Comparison of ENCODE assay signal across 22 mouse cellular contexts in genomic region chr4:105879891-105880290, GRCm38 (mm10).
DNase-seq lines count a peak whose midpoint lies in the region; ATAC-seq lines count a peak whose summit lies in the region.
"Had no signal": no experiment of that assay in that cellular context is flagged by ENCODE, and none has a peak within 500 bp of the region (broad histone marks: within the 10 kb centered on the region; RNA-seq: fewer than 3 reads in every experiment).

No protein-coding gene starts in this region.

- H3K27ac ChIP-seq in heart, embryonic 15.5 days = no peak overlapping the region; the same call in 1 of the 2 replicates
- peak overlapping the region; percentile 56 for H3K27ac ChIP-seq in limb, embryonic 10.5 days
- H3K27ac ChIP-seq: forebrain, embryonic 10.5 days; forebrain, embryonic 13.5 days; hindbrain, embryonic 10.5 days; hindbrain, embryonic 13.5 days; intestine, embryonic 15.5 days had no signal

- DNase-seq in heart, adult 8-10 months (ENCODE audit: low spot score) = no peak
- peak; percentile 67 for DNase-seq in forelimb bud, embryonic 11.5 days (ENCODE audit: low read depth, low spot score)
- peak; percentile 47 for DNase-seq in limb, embryonic 10.5 days (ENCODE audit: low spot score)
- DNase-seq in adrenal gland, postnatal 14 days = no peak
- no peak for DNase-seq in lung, postnatal 10 days
- DNase-seq: adrenal gland, adult 2 months; adrenal gland, postnatal 25 days; cerebellum, adult 18-20 months; cerebellum, adult 9-10 months; gastrocnemius, postnatal 36 days; heart, postnatal 10 days; kidney, adult 11 months had no signal

- H3K4me2 ChIP-seq in heart, embryonic 15.5 days = no peak overlapping the region
- H3K4me2 ChIP-seq: forebrain, embryonic 13.5 days; heart, embryonic 12.5 days; hindbrain, embryonic 13.5 days; intestine, embryonic 15.5 days had no signal

- H3K4me3 ChIP-seq in heart, embryonic 15.5 days = no peak overlapping the region
- no peak overlapping the region for H3K4me3 ChIP-seq in limb, embryonic 10.5 days
- H3K4me3 ChIP-seq: forebrain, embryonic 10.5 days; forebrain, embryonic 13.5 days; heart, embryonic 12.5 days; hindbrain, embryonic 10.5 days; hindbrain, embryonic 13.5 days; intestine, embryonic 15.5 days had no signal

- WGBS in heart, embryonic 15.5 days = 32% methylated on average over 3 of the region's 3 CpGs
- WGBS in limb, embryonic 10.5 days = 31% methylated on average over 3 of the region's 3 CpGs

- no peaks in the 10 kb centered on the region for H3K9me3 ChIP-seq in heart, embryonic 15.5 days (replicated peaks)
- H3K9me3 ChIP-seq in limb, embryonic 10.5 days (replicated peaks) = no peaks in the 10 kb centered on the region
- H3K9me3 ChIP-seq: forebrain, embryonic 10.5 days; forebrain, embryonic 13.5 days; heart, embryonic 12.5 days; hindbrain, embryonic 10.5 days; hindbrain, embryonic 13.5 days; intestine, embryonic 15.5 days had no signal

- H3K4me1 ChIP-seq in heart, embryonic 15.5 days (replicated peaks) = peaks cover 15% of the 10 kb centered on the region
- H3K4me1 ChIP-seq in limb, embryonic 10.5 days = peaks cover 37% of the 10 kb centered on the region
- H3K4me1 ChIP-seq: forebrain, embryonic 10.5 days; forebrain, embryonic 13.5 days; hindbrain, embryonic 10.5 days; hindbrain, embryonic 13.5 days; intestine, embryonic 15.5 days had no signal

- no peaks in the 10 kb centered on the region for H3K36me3 ChIP-seq in heart, embryonic 15.5 days
- no peaks in the 10 kb centered on the region for H3K36me3 ChIP-seq in limb, embryonic 10.5 days
- H3K36me3 ChIP-seq: forebrain, embryonic 10.5 days; heart, embryonic 12.5 days; hindbrain, embryonic 10.5 days; hindbrain, embryonic 13.5 days; intestine, embryonic 15.5 days had no signal

- peak; percentile 31; the same call in 1 of the 2 replicates for ATAC-seq in heart, embryonic 15.5 days (replicated peaks; ENCODE audit: insufficient number of reproducible peaks, insufficient read depth, low FRiP score, low read depth)
- ATAC-seq: CD4-positive, CD25-positive, alpha-beta regulatory T cell, adult 4 months; forebrain, embryonic 13.5 days; forebrain, embryonic 16.5 days; hindbrain, embryonic 16.5 days; intestine, embryonic 15.5 days had no signal

- H3K27me3 ChIP-seq in heart, embryonic 15.5 days = no peaks in the 10 kb centered on the region
- 0 out of 2 replicates have a peak, but pooled peaks cover 13% of the 10 kb centered on the region for H3K27me3 ChIP-seq in limb, embryonic 10.5 days (ENCODE audit: low read depth, poor library complexity, severe bottlenecking)
- H3K27me3 ChIP-seq: forebrain, embryonic 13.5 days; heart, embryonic 12.5 days; hindbrain, embryonic 13.5 days; intestine, embryonic 15.5 days had no signal

- no peak overlapping the region for H3K9ac ChIP-seq in heart, embryonic 15.5 days
- H3K9ac ChIP-seq: forebrain, embryonic 13.5 days; heart, embryonic 12.5 days; hindbrain, embryonic 13.5 days; intestine, embryonic 15.5 days had no signal

Comparison
In these comparisons a context has a peak if more than half of its experiments do, and no peak if none do; other contexts are left out.
1. DNase-seq: peak in forelimb bud, embryonic 11.5 days (single experiment) and limb, embryonic 10.5 days (single experiment); none in heart, adult 8-10 months (single experiment), adrenal gland, postnatal 14 days (single experiment) and lung, postnatal 10 days (single experiment).